Mouse (Mus musculus) midbrain, embryonic 15.5 days (tissue): ENCODE data around the gene Pla2g3. TPM values are rescaled to one million over a fixed set of nuclear protein-coding genes. Genes with fewer than 3 reads are reported as not detected.

Source experiments
- ATAC-seq: fragments of 200-750 bp; cut with Nextera tagmentation; replicated peaks from 2 replicates; pipeline ENCODE4 v1.8.0; 2017; ENCODE audit warnings: moderate TSS enrichment
- H3K27ac ChIP-seq: fragments of 300-500 bp; sonication (generic); 2 replicates; pipeline ENCODE4 v1.5.1; 2015; ENCODE audit warnings: mild to moderate bottlenecking, inconsistent platforms
- H3K27me3 ChIP-seq: fragments of 300-500 bp; sonication (generic); replicated peaks from 2 replicates; pipeline ENCODE4 v1.6.1; 2015; ENCODE audit warnings: inconsistent platforms
- H3K36me3 ChIP-seq: fragments of 300-500 bp; sonication (generic); replicated peaks from 2 replicates; pipeline ENCODE4 v1.6.1; 2015; ENCODE audit warnings: inconsistent platforms
- H3K4me1 ChIP-seq: fragments of 300-500 bp; sonication (generic); 2 replicates; pipeline ENCODE4 v1.6.1; 2015; ENCODE audit warnings: inconsistent platforms
- H3K4me2 ChIP-seq: fragments of 300-500 bp; sonication (generic); 2 replicates; pipeline ENCODE4 v1.6.1; 2015; ENCODE audit warnings: inconsistent platforms, mild to moderate bottlenecking, moderate library complexity
- H3K4me3 ChIP-seq: fragments of 300-500 bp; sonication (generic); 2 replicates; pipeline ENCODE4 v1.5.1; 2015; ENCODE audit warnings: mild to moderate bottlenecking, inconsistent platforms
- H3K9ac ChIP-seq: fragments of 300-500 bp; sonication (generic); 2 replicates; pipeline ENCODE4 v1.6.1; 2015; ENCODE audit warnings: mild to moderate bottlenecking, inconsistent platforms
- H3K9me3 ChIP-seq: fragments of 300-500 bp; sonication (generic); 2 replicates; pipeline ENCODE4 v1.6.1; 2016; ENCODE audit warnings: inconsistent platforms
- WGBS: fragments of 180-500 bp; shearing (Covaris S2); methylation state at CpG from one replicate; pipeline ENCODE4 v1.1.7; 2015; ENCODE audit warnings: mixed read lengths; 5-methylcytosine and 5-hydroxymethylcytosine counted together
- polyA plus RNA-seq: library from polyadenylated mRNA; unstranded; fragments of >200 nt; fragmentation: Nextera tagmentation; extraction: Ambion mirVana; gene quantifications from 2 replicates; pipeline ENCODE4 v1.2.1, GENCODE M21; 2015

The Pla2g3 gene
- 1.3 TPM in 2 replicates for polyA plus RNA-seq

GRCm38 (mm10) chr11:3487952-3488570 is at the start of gene Pla2g3:
Gene Pla2g3 (plus strand): TSS chr11:3488284.
- H3K27me3 ChIP-seq = no peaks in the 10 kb centered on the region
- H3K4me2 ChIP-seq = no peak within 1 kb of the TSS
- H3K4me1 ChIP-seq = no peaks in the 10 kb centered on the region
- H3K9ac ChIP-seq = no peak within 1 kb of the TSS
- no peak within 1 kb of the TSS for H3K27ac ChIP-seq
- no peaks in the 10 kb centered on the region for H3K9me3 ChIP-seq
- no peak within 1 kb of the TSS for H3K4me3 ChIP-seq
- H3K36me3 ChIP-seq = no peaks in the 10 kb centered on the region
- 21% methylated on average over 11 of the region's 11 CpGs for WGBS
- no peak for ATAC-seq

- no peak overlapping the region for H3K4me3 ChIP-seq
- H3K9me3 ChIP-seq = no peaks in the 10 kb centered on the region
- no peak overlapping the region for H3K9ac ChIP-seq
- no peak overlapping the region for H3K4me2 ChIP-seq
- H3K27me3 ChIP-seq = no peaks in the 10 kb centered on the region
- no peaks in the 10 kb centered on the region for H3K36me3 ChIP-seq
- H3K27ac ChIP-seq = no peak overlapping the region
- no peak for ATAC-seq
- H3K4me1 ChIP-seq = 0 out of 2 replicates have a peak, but pooled peaks cover 2% of the 10 kb centered on the region
Observed at GRCm38 (mm10) chr11:3441696-3442443, 46.2 kb upstream of the Pla2g3 start.

- no peaks in the 10 kb centered on the region for H3K36me3 ChIP-seq
- H3K9ac ChIP-seq = no peak overlapping the region
- H3K4me2 ChIP-seq = no peak overlapping the region
- H3K4me1 ChIP-seq = 0 out of 2 replicates have a peak, but pooled peaks cover 2% of the 10 kb centered on the region
- WGBS = 84% methylated on average over 4 of the region's 4 CpGs
- no peaks in the 10 kb centered on the region for H3K9me3 ChIP-seq
- ATAC-seq = no peak
- no peaks in the 10 kb centered on the region for H3K27me3 ChIP-seq
- no peak overlapping the region for H3K27ac ChIP-seq
- no peak overlapping the region for H3K4me3 ChIP-seq
Observed at GRCm38 (mm10) chr11:3442677-3443076, 45.4 kb upstream of the Pla2g3 start.

GRCm38 (mm10) chr11:3443091-3443490 is 45.0 kb upstream of the Pla2g3 start:
- no peak for ATAC-seq

GRCm38 (mm10) chr11:3444875-3445274 is 43.2 kb upstream of the Pla2g3 start:
- Histone ChIP-seq H3K9ac (no peak overlapping the region), H3K4me2 (no peak overlapping the region), H3K4me1 (0 out of 2 replicates have a peak, but pooled peaks cover 2% of the 10 kb centered on the region), H3K9me3 (no peaks in the 10 kb centered on the region), H3K27me3 (no peaks in the 10 kb centered on the region), H3K4me3 (no peak overlapping the region), H3K27ac (no peak overlapping the region), H3K36me3 (no peaks in the 10 kb centered on the region)
- 92% methylated on average over 8 of the region's 8 CpGs for WGBS
- no peak for ATAC-seq

More at GRCm38 (mm10) chr11:3443091-3443490, 45.0 kb upstream of the Pla2g3 start:
- Histone ChIP-seq H3K4me1 (0 out of 2 replicates have a peak, but pooled peaks cover 2% of the 10 kb centered on the region), H3K27me3 (no peaks in the 10 kb centered on the region), H3K36me3 (no peaks in the 10 kb centered on the region), H3K9me3 (no peaks in the 10 kb centered on the region), H3K4me2 (no peak overlapping the region), H3K4me3 (no peak overlapping the region), H3K9ac (no peak overlapping the region), H3K27ac (no peak overlapping the region)
- 93% methylated on average over 2 of the region's 2 CpGs for WGBS

- Histone ChIP-seq H3K27me3 (no peaks in the 10 kb centered on the region), H3K36me3 (peaks cover 8% of the 10 kb centered on the region; the same call in 1 of the 2 replicates), H3K27ac (peak overlapping the region; percentile 91), H3K4me3 (peak overlapping the region; percentile 80), H3K9ac (peak overlapping the region; percentile 85), H3K4me1 (peaks cover 21% of the 10 kb centered on the region), H3K9me3 (no peaks in the 10 kb centered on the region), H3K4me2 (peak overlapping the region; percentile 66)
- 1% methylated on average over 20 of the region's 20 CpGs for WGBS
- peak; percentile 55; the same call in 1 of the 2 replicates for ATAC-seq
Observed at GRCm38 (mm10) chr11:3451701-3452163, 36.4 kb upstream of the Pla2g3 start.

GRCm38 (mm10) chr11:3452167-3452639 is 35.9 kb upstream of the Pla2g3 start, which contains the start of gene Rnf185:
Gene Rnf185 (minus strand): TSS chr11:3452363.
- peak; percentile 98 for ATAC-seq
- Histone ChIP-seq H3K4me3 (peak within 1 kb of the TSS; percentile 80), H3K4me1 (peaks cover 21% of the 10 kb centered on the region), H3K9me3 (no peaks in the 10 kb centered on the region), H3K27me3 (no peaks in the 10 kb centered on the region), H3K4me2 (peak within 1 kb of the TSS; percentile 66), H3K9ac (peak within 1 kb of the TSS; percentile 85), H3K27ac (peak within 1 kb of the TSS; percentile 91), H3K36me3 (peaks cover 8% of the 10 kb centered on the region; the same call in 1 of the 2 replicates)
- under 1% methylated on average over 45 of the region's 45 CpGs for whole genome bisulfite sequencing

- H3K36me3 ChIP-seq = peaks cover 8% of the 10 kb centered on the region; the same call in 1 of the 2 replicates
- H3K27ac ChIP-seq = peak overlapping the region; percentile 91
- 2% methylated on average over 9 of the region's 9 CpGs for WGBS
- H3K4me3 ChIP-seq = peak overlapping the region; percentile 80
- ATAC-seq = peak; percentile 60
- no peaks in the 10 kb centered on the region for H3K9me3 ChIP-seq
- H3K27me3 ChIP-seq = no peaks in the 10 kb centered on the region
- H3K4me2 ChIP-seq = peak overlapping the region; percentile 66
- peak overlapping the region; percentile 85 for H3K9ac ChIP-seq
- peaks cover 21% of the 10 kb centered on the region for H3K4me1 ChIP-seq
Observed at GRCm38 (mm10) chr11:3452769-3453168, 35.3 kb upstream of the Pla2g3 start.

- H3K27ac ChIP-seq = no peak overlapping the region
- peak overlapping the region; percentile 85; the same call in 1 of the 2 replicates for H3K9ac ChIP-seq
- H3K4me1 ChIP-seq = peaks cover 21% of the 10 kb centered on the region
- H3K4me2 ChIP-seq = peak overlapping the region; percentile 66
- no peaks in the 10 kb centered on the region for H3K9me3 ChIP-seq
- ATAC-seq = no peak
- peaks cover 8% of the 10 kb centered on the region; the same call in 1 of the 2 replicates for H3K36me3 ChIP-seq
- peak overlapping the region; percentile 80 for H3K4me3 ChIP-seq
- WGBS = 77% methylated on average over 6 of the region's 6 CpGs
- H3K27me3 ChIP-seq = no peaks in the 10 kb centered on the region
Observed at GRCm38 (mm10) chr11:3453467-3453866, 34.6 kb upstream of the Pla2g3 start.

- Histone ChIP-seq H3K27me3 (no peaks in the 10 kb centered on the region), H3K4me3 (no peak overlapping the region), H3K9ac (no peak overlapping the region), H3K27ac (no peak overlapping the region), H3K4me1 (peaks cover 21% of the 10 kb centered on the region), H3K9me3 (no peaks in the 10 kb centered on the region), H3K36me3 (peaks cover 8% of the 10 kb centered on the region; the same call in 1 of the 2 replicates), H3K4me2 (no peak overlapping the region)
- 95% methylated on average over 3 of the region's 3 CpGs for WGBS
- no peak for ATAC-seq
Observed at GRCm38 (mm10) chr11:3454506-3454905, 33.6 kb upstream of the Pla2g3 start.

- Histone ChIP-seq H3K36me3 (peaks cover 8% of the 10 kb centered on the region; the same call in 1 of the 2 replicates), H3K4me1 (peaks cover 8% of the 10 kb centered on the region), H3K4me3 (no peak overlapping the region), H3K27me3 (no peaks in the 10 kb centered on the region), H3K27ac (no peak overlapping the region), H3K9me3 (no peaks in the 10 kb centered on the region), H3K9ac (no peak overlapping the region), H3K4me2 (no peak overlapping the region)
- WGBS = 25% methylated on average over 1 of the region's 1 CpGs
- ATAC-seq = no peak
Observed at GRCm38 (mm10) chr11:3456354-3456753, 31.7 kb upstream of the Pla2g3 start.

GRCm38 (mm10) chr11:3458428-3459104 is 29.5 kb upstream of the Pla2g3 start:
- WGBS = 88% methylated on average over 13 of the region's 13 CpGs
- H3K9ac ChIP-seq = no peak overlapping the region
- H3K27me3 ChIP-seq = no peaks in the 10 kb centered on the region
- no peak for ATAC-seq
- no peaks in the 10 kb centered on the region for H3K9me3 ChIP-seq
- peaks cover 4% of the 10 kb centered on the region for H3K4me1 ChIP-seq
- no peak overlapping the region for H3K27ac ChIP-seq
- H3K4me3 ChIP-seq = no peak overlapping the region
- H3K4me2 ChIP-seq = no peak overlapping the region
- peaks cover 8% of the 10 kb centered on the region; the same call in 1 of the 2 replicates for H3K36me3 ChIP-seq
